Mouse (Mus musculus): ENCODE measurements at regions not wholly inside any gene's neighbourhood (a gene's known extent, or its start where the extent isn't known, plus 50 kb on each side); places are given as distances from the start of the nearest gene placed in this dataset.

DNA sequence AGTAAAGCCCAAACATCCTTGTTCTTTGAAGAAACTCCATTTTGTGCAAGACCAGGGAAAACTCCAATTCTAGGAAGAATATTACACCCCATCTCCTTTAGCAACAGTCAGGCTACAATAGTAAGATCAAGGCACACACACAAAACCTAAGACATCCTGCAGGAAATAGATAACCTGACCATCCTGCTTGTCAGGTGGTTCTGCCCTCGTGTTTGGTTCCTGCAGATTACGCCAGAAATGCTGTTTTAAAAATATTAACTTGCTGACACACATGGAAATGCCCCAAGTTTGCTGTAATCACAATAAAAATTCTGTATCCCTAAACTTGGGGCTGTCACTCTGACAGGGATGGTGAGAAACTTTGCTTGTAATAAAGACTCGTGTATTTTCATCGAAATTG is 251.6 kb downstream of the Kcnj3 start:
- TF ChIP-seq TCF12 (IDR thresholded peaks at IDR 0.05; ENCODE audit: low read depth, low read length) (peak; percentile 79), ETS1 (IDR thresholded peaks at IDR 0.05; ENCODE audit: low read depth, low read length) (0 out of 2 replicates have a peak, but pooled peaks have one; percentile 17), ELF1 (IDR thresholded peaks at IDR 0.05; ENCODE audit: low read depth, low read length) (no peak), EP300 (IDR thresholded peaks at IDR 0.05; ENCODE audit: low read depth in 1 of 2, low read length in 2 of 2) (peak in 1 of 2 experiments; percentile 49; a peak in 1 of 4 replicates), USF1 (IDR thresholded peaks at IDR 0.05; ENCODE audit: low read depth, low read length) (peak; percentile 42; the same call in 1 of the 2 replicates)
- H3K27me3 ChIP-seq (ENCODE audit: control insufficient read depth in 1 of 2, insufficient read depth in 2 of 2, low read length in 2 of 2): no peaks in the 10 kb centered on the region
- no peak overlapping the region for H3K4me3 ChIP-seq (ENCODE audit: control insufficient read depth in 1 of 2, insufficient read depth in 1 of 2, low read depth in 2 of 2, low read length in 2 of 2)
- no peaks in the 10 kb centered on the region for H3K9me3 ChIP-seq (replicated peaks; ENCODE audit: insufficient read depth, low read length)
- no peaks in the 10 kb centered on the region for H3K4me1 ChIP-seq (ENCODE audit: control insufficient read depth in 1 of 2, insufficient read depth in 2 of 2, low read length in 2 of 2)
- peak; percentile 4 for DNase-seq (ENCODE audit: low read depth, low spot score)
- H3K9ac ChIP-seq (ENCODE audit: control insufficient read depth, low read depth, low read length, poor library complexity, severe bottlenecking): no peak overlapping the region
- H3K36me3 ChIP-seq (ENCODE audit: control insufficient read depth in 1 of 2, insufficient read depth in 2 of 2, low read length in 2 of 2): no peaks in the 10 kb centered on the region
- no peaks in the 10 kb centered on the region for H3K79me2 ChIP-seq (ENCODE audit: control insufficient read depth, insufficient read depth, low read length, poor library complexity)
- H3K27ac ChIP-seq (ENCODE audit: control insufficient read depth, low read depth, low read length): no peak overlapping the region

DNA sequence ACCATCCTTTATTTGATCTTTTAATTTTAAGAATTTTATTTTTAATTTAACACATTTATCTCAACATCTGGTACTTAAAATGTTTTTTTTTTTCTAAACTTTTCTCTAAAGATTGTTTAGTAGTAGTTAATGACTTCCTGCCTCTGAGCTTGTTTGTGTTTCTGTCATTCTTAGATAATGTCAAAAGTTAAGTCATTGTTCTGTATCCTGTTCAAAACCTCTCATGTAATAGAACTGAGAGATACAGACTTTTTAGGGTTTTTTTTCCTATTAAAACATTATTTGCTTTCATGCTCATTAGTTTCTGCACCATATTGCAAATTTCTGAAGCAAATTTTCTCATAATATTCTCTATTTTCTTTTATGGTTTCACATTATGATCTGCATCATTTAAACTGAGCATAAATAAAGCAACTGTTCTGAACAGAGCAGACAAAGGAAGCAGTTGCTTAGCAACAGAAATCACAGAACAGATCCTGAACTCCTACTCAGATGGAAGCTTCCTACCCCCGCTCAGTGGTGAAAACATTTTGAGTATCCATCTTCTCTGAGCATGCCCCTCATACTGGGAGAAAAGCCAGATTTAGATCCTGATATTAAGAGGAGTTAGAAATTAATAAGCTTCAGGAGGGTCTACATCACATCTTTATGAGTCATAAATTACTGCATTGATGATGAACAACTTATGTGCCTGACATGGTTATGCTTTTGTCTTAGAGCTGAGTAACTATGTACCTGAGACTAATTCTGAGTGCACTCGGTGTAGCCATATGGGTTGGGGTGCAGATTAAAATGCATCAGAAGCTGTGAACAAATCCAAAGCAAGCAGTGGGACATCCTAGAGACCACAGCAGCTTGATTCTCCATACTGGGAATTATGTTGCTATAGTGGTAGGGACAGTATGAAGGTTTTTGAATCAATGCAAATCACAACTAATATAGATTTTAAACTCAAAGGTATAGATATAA is 257.4 kb downstream of the Kcnj3 start:
- TF ChIP-seq POLR2AphosphoS2 (IDR thresholded peaks at IDR 0.05; ENCODE audit: low read length): no peak
- TF ChIP-seq ZNF384 (IDR thresholded peaks at IDR 0.05; ENCODE audit: low read depth, low read length): no peak
- TF ChIP-seq BHLHE40 (IDR thresholded peaks at IDR 0.05; ENCODE audit: borderline replicate concordance, low read depth, low read length): no peak
- no peak for TF ChIP-seq MXI1 (IDR thresholded peaks at IDR 0.05; ENCODE audit: low read depth, low read length)
- no peak for TF ChIP-seq TBP (IDR thresholded peaks at IDR 0.05; ENCODE audit: low read depth, low read length)
- TF ChIP-seq UBTF (IDR thresholded peaks at IDR 0.05; ENCODE audit: borderline replicate concordance, insufficient read depth, low read depth, low read length): no peak
- no peak for TF ChIP-seq JUND (IDR thresholded peaks at IDR 0.05; ENCODE audit: low read depth, low read length)
- TF ChIP-seq MAFK (IDR thresholded peaks at IDR 0.05; ENCODE audit: borderline replicate concordance, low read depth, low read length): no peak
- no peak for TF ChIP-seq CHD1 (IDR thresholded peaks at IDR 0.05; ENCODE audit: low read depth, low read length)
- no peak for TF ChIP-seq CTCF (IDR thresholded peaks at IDR 0.05 in 2 of 3, conservative IDR thresholded peaks at IDR 0.05 in 1 of 3; ENCODE audit: control insufficient read depth in 1 of 3, insufficient read depth in 1 of 3, low read depth in 2 of 3, low read length in 3 of 3, poor library complexity in 1 of 3, severe bottlenecking in 1 of 3)
- TF ChIP-seq ZKSCAN1 (IDR thresholded peaks at IDR 0.05; ENCODE audit: low read depth, low read length): no peak
- TF ChIP-seq ETS1 (IDR thresholded peaks at IDR 0.05; ENCODE audit: low read depth, low read length): no peak
- no peak for TF ChIP-seq ZC3H11A (IDR thresholded peaks at IDR 0.05; ENCODE audit: low read depth, low read length)
- TF ChIP-seq KAT2A (conservative IDR thresholded peaks at IDR 0.05; ENCODE audit: low read depth, low read length): no peak
- no peak for TF ChIP-seq NRF1 (IDR thresholded peaks at IDR 0.05; ENCODE audit: insufficient read depth, low read depth, low read length, poor library complexity, severe bottlenecking)
- no peak for TF ChIP-seq SMC3 (IDR thresholded peaks at IDR 0.05; ENCODE audit: low read depth, low read length)
- TF ChIP-seq ZMIZ1 (IDR thresholded peaks at IDR 0.05; ENCODE audit: low read depth, low read length): no peak
- no peak for TF ChIP-seq RAD21 (IDR thresholded peaks at IDR 0.05; ENCODE audit: low read depth, low read length)
- TF ChIP-seq USF1 (IDR thresholded peaks at IDR 0.05; ENCODE audit: low read depth, low read length): no peak
- TF ChIP-seq GABPA (IDR thresholded peaks at IDR 0.05; ENCODE audit: low read depth, low read length): no peak
- Histone ChIP-seq H3K9ac (ENCODE audit: control insufficient read depth, low read depth, low read length, poor library complexity, severe bottlenecking) (no peak overlapping the region), H3K9me3 (replicated peaks; ENCODE audit: insufficient read depth, low read length) (no peaks in the 10 kb centered on the region), H3K27me3 (ENCODE audit: control insufficient read depth in 1 of 2, insufficient read depth in 2 of 2, low read length in 2 of 2) (no peaks in the 10 kb centered on the region), H3K4me3 (ENCODE audit: control insufficient read depth in 1 of 2, insufficient read depth in 1 of 2, low read depth in 2 of 2, low read length in 2 of 2) (no peak overlapping the region), H3K36me3 (ENCODE audit: control insufficient read depth in 1 of 2, insufficient read depth in 2 of 2, low read length in 2 of 2) (no peaks in the 10 kb centered on the region), H3K4me1 (ENCODE audit: control insufficient read depth in 1 of 2, insufficient read depth in 2 of 2, low read length in 2 of 2) (no peaks in the 10 kb centered on the region), H3K79me2 (ENCODE audit: control insufficient read depth, insufficient read depth, low read length, poor library complexity) (no peaks in the 10 kb centered on the region), H3K27ac (ENCODE audit: control insufficient read depth, low read depth, low read length) (no peak overlapping the region)
- no peak for DNase-seq (ENCODE audit: low read depth, low spot score)
